Mouse (Mus musculus) spleen, adult 2 months (tissue): ENCODE results near the gene Snf8. TPM values are rescaled to one million over a fixed set of nuclear protein-coding genes. Genes with fewer than 3 reads are reported as not detected.

Source experiments
- DNase-seq, 2 experiments: peaks; one replicate each; pipeline versions ENCODE4 v3.0.0 to v3.0.0-alpha.2; 2012 to 2021; ENCODE audit warnings: low spot score in 2 of 2, low read depth in 1 of 2
- H3K27ac ChIP-seq: fragments of 200-500 bp; 2 replicates; pipeline ENCODE4 v1.5.1; 2012; ENCODE audit warnings: low read length, inconsistent platforms; ENCODE audit not compliant: insufficient read depth
- H3K27me3 ChIP-seq: fragments of 200-500 bp; 2 replicates; pipeline ENCODE4 v1.6.1; 2012; ENCODE audit warnings: mild to moderate bottlenecking, moderate library complexity, low read length, inconsistent platforms; ENCODE audit not compliant: control insufficient read depth, insufficient read depth
- H3K36me3 ChIP-seq: fragments of 200-500 bp; 2 replicates; pipeline ENCODE4 v1.6.1; 2012; ENCODE audit warnings: mild to moderate bottlenecking, low read length, inconsistent platforms; ENCODE audit not compliant: control insufficient read depth, insufficient read depth
- H3K4me1 ChIP-seq: fragments of 200-500 bp; 2 replicates; pipeline ENCODE4 v1.6.1; 2011; ENCODE audit warnings: inconsistent platforms; ENCODE audit not compliant: control insufficient read depth, insufficient read depth, insufficient read length
- H3K4me3 ChIP-seq: fragments of 200-500 bp; 2 replicates; pipeline ENCODE4 v1.5.1; 2011; ENCODE audit warnings: mild to moderate bottlenecking, inconsistent platforms; ENCODE audit not compliant: insufficient read depth, insufficient read length; ENCODE audit errors: extremely low read depth
- CTCF ChIP-seq: fragments of 200-500 bp; IDR thresholded peaks from 2 replicates; pipeline ENCODE4 v1.5.1; 2011; ENCODE audit warnings: mild to moderate bottlenecking, inconsistent platforms; ENCODE audit not compliant: insufficient read depth, insufficient read length, insufficient replicate concordance; ENCODE audit errors: extremely low read depth
- POLR2A ChIP-seq: fragments of 200-500 bp; IDR thresholded peaks from 2 replicates; pipeline ENCODE4 v1.6.1; 2011; ENCODE audit warnings: low read depth, low read length, inconsistent platforms
- WGBS: fragments of 180-500 bp; shearing (Covaris S2); methylation state at CpG from one replicate; pipeline ENCODE4 v1.1.7; 2018; 5-methylcytosine and 5-hydroxymethylcytosine counted together
- polyA plus RNA-seq: library from polyadenylated mRNA; depleted of rRNA; stranded (reverse); fragments of >200 nt; gene quantifications from 2 replicates; pipeline ENCODE4 v1.2.3, GENCODE M21; 2012

Gene Snf8
- polyA plus RNA-seq, 1 experiment = 15.6 TPM

DNA sequence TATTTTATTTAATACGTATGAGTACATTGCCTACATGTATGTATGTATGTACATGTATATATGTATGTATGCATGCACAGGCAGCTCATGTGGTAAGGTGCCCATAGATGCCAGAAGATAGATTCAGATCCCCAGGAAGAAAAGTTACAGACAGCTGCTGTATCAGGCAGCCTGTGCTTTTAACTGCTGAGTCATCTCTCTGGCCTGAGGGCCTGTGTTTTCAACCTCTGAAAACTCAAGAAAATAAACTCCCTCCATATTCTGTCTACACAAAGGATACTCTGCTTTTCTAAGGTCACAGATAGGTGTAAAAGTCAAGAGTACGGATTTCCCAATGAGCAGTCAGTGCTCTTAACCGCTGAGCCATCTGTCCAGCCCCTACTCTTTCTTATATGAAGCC, 16.2 kb downstream of the Snf8 start:
- TF ChIP-seq CTCF = no peak
- TF ChIP-seq POLR2A = no peak
- 97% methylated on average over 3 of the region's 3 CpGs for WGBS
- H3K27me3 ChIP-seq = no peaks in the 10 kb centered on the region

DNA sequence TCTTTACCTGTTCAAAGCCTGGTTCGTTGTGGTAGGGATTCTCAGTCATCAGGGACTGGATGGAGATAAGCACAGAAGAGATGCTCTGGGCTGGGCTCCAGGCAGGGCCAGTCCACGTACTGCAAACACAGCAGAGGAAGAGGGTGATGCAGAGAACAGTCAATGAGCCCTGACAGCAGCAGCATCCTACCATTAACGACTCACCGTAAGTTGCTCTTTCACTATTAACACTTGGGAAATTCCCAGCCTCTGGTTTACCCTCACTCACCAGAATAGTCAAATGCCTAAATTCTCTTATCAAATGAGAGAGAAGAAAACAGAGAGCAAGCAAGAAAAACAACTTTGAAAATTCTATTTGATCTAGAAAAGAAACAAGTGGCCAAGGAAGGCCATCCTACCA, 23.6 kb downstream of the Snf8 start:
- Histone ChIP-seq H3K36me3 (peaks cover 32% of the 10 kb centered on the region), H3K27ac (no peak overlapping the region), H3K4me3 (no peak overlapping the region), H3K4me1 (no peaks in the 10 kb centered on the region), H3K27me3 (no peaks in the 10 kb centered on the region)
- 82% methylated on average over 4 of the region's 4 CpGs for WGBS
- no peak for DNase-seq
- TF ChIP-seq CTCF (no peak), POLR2A (no peak)

More for the DNA sequence above, 16.2 kb downstream of the Snf8 start:
- DNase-seq = no peak
- Histone ChIP-seq H3K4me1 (peaks cover 3% of the 10 kb centered on the region), H3K4me3 (no peak overlapping the region), H3K36me3 (peaks cover 45% of the 10 kb centered on the region), H3K27ac (no peak overlapping the region)

DNA sequence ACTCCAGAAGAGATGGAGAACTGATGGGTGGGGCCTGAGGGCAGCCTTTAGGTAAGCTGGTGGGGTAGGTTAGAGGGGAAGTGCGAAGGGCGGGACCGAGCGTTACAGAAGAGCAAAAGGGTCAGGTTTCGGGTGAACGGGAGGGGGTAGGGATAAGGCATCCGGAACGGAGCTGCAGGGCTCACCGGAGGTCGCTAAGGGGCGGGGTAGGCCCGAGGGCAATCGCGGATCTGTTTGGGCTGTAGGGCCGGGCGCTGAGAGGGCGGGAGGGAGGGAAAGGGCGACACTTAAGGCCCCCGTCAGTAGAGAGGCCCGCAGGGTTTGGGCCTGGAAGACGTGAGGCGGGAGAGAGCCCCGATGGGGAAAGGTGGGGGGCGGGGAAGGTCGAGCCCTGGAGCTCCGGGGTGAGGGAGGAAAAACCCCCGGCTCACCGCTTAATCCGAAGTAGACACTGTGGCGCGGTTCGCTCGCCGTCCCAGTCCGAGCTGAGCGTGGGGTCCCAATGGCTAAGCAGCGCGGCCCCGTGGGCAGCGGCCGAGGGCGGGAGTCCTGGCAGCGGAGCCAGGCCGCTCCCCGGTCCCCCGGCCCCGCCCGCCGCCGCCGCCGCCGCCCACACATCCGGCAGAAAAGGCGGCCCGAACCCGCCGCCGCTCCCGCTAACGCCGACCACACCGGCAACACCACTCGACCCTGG, 30.0 kb downstream of the Snf8 start:
- H3K27ac ChIP-seq = peak overlapping the region; percentile 88

DNA sequence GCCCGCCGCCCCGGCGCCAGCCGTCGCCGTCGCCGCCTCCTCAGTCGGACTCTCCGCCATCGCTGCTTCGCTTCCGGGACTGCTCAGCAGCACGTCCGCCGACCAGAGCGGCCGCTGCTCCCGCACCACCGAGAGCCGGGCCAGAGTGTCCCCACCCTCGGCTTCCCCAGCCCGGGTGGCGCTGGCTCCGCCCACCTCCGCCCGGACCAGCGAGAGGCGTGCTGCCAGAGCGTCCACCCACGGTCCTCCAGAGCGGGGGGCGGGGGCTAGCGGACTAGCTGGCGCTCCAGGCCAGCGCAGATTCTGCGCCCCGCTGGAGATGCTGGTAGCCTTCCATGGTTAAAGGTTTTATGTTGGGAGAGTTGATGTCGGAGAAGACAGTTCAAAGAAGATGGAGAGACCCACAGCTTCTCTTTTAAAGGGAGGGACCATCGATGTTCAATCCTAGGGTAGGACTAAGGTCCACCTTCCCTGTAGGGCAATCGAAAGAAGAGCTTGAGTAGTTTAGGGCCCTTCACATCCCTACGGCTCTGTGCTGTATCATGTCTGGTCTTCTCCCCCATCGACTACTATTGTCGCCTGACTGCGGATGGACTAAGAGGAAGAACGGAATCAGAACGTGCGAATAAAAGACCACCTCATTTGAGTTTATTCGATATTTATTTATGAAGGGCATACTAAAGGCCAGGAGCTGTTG, 30.7 kb downstream of the Snf8 start, which contains the start of gene Ube2z:
Gene Ube2z (minus strand): TSS at position 174 of the 697 bp plus-strand sequence.
- TF ChIP-seq POLR2A (peak; percentile 88), CTCF (peak; percentile 5; the same call in 1 of the 2 replicates)
- DNase-seq = peak; percentile 85 to 96
- 7% methylated on average over 50 of the region's 50 CpGs for WGBS
- Histone ChIP-seq H3K27me3 (no peaks in the 10 kb centered on the region), H3K27ac (peak within 1 kb of the TSS; percentile 88), H3K4me3 (peak within 1 kb of the TSS; percentile 85), H3K36me3 (peaks cover 7% of the 10 kb centered on the region), H3K4me1 (no peaks in the 10 kb centered on the region)

More for the DNA sequence above, 30.0 kb downstream of the Snf8 start:
- peak; percentile 8 to 47 for DNase-seq
- no peaks in the 10 kb centered on the region for H3K27me3 ChIP-seq
- WGBS = under 1% methylated on average over 62 of the region's 64 CpGs
- H3K36me3 ChIP-seq = peaks cover 7% of the 10 kb centered on the region
- peak overlapping the region; percentile 85 for H3K4me3 ChIP-seq
- no peaks in the 10 kb centered on the region for H3K4me1 ChIP-seq
- TF ChIP-seq POLR2A = no peak
- no peak for TF ChIP-seq CTCF

DNA sequence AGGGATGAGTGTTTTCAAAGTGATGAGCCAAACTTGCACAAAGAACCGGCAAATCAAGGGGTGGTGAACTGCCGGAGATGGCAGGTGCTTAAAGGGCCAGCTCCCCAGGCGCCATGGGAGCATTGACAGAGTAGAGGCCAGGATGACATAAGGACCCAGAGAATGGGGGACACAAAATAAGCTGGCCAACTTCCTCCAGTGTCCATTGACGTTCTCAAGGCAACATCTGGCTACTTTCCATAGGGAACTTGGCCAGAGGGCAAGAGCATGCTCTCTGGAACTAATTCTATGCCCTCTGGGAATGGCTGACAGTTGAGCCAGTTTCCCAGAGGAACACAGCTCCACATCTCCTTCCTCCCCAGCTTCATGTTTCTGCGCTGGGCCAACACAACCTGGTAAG, 33.5 kb downstream of the Snf8 start:
- Histone ChIP-seq H3K4me1 (no peaks in the 10 kb centered on the region), H3K4me3 (no peak overlapping the region), H3K27me3 (no peaks in the 10 kb centered on the region), H3K27ac (no peak overlapping the region), H3K36me3 (peaks cover 4% of the 10 kb centered on the region; the same call in 1 of the 2 replicates)
- TF ChIP-seq POLR2A = no peak
- no peak for TF ChIP-seq CTCF
- DNase-seq = no peak
- WGBS = 87% methylated on average over 5 of the region's 5 CpGs

DNA sequence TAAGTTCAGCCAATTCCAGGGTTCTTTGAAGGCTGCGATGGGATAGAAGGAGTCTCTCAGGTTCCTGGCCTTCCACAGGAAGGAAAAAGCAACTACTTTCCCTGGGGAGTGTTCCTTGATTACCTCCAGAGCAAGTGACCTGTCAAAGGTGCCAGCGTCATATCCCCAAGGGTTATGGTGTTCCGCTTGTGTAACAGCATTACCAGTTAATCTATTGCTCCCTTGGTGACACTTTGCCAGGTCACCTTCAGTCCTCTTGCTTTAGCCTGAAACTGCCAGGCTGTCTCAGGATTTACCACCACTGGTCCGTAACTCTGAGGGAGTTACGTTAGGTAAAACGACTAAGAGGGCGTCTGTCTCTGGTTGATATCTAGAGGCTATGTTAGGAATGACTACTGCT, 35.7 kb downstream of the Snf8 start:
- peaks cover 6% of the 10 kb centered on the region; the same call in 1 of the 2 replicates for H3K36me3 ChIP-seq
- peaks cover 4% of the 10 kb centered on the region; the same call in 1 of the 2 replicates for H3K4me1 ChIP-seq
- no peak overlapping the region for H3K4me3 ChIP-seq
- TF ChIP-seq CTCF = no peak
- TF ChIP-seq POLR2A = no peak
- no peaks in the 10 kb centered on the region for H3K27me3 ChIP-seq
- DNase-seq = no peak
- no peak overlapping the region for H3K27ac ChIP-seq
- WGBS = 95% methylated on average over 7 of the region's 7 CpGs
